Mouse (Mus musculus) left cerebral cortex, adult 6 months (tissue): ENCODE data around the gene Gm10272. TPM values are rescaled to one million over a fixed set of nuclear protein-coding genes. Genes with fewer than 3 reads are reported as not detected.

Experiments used
- long read RNA-seq, 2 experiments: library from polyadenylated mRNA; unstranded; transcript quantifications; one replicate each; pipeline ENCODE4 v2.0.0; 2019 to 2020
- polyA plus RNA-seq: library from polyadenylated mRNA; unstranded; fragments of <200 nt; fragmentation: Nextera tagmentation; gene quantifications from 2 replicates; pipeline ENCODE4 v1.2.3, GENCODE M21; 2021

Gm10272 gene
- not detected in 2 replicates for polyA plus RNA-seq
- long read RNA-seq, experiment 1: 0 reads
- long read RNA-seq, experiment 2: 0 reads

DNA sequence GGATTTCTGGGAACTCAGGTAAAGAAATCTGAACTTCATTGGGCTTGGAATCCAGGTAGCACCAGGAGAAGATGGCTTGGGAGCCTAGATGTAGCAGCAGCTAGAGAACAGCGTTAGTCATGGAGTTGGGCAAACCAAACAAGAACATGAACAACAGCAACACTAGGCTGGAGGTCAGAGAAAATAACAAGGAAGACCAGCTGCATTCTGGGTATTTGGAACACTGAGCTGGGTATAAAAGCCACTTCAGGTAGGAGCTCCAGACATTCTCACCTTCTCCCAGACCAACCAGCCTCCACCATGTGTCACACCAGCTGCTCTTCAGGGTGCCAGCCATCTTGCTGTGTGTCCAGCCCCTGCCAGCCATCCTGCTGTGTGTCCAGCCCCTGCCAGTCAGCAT is at the start of gene Gm10272:
Gene Gm10272, plus strand, starts transcription at position 301 of the 400 bp plus-strand sequence.

GRCm38 (mm10) chr10:77685895-77686664 is 20.3 kb upstream of the Gm10272 start, which contains the start of gene Tspear:
Tspear (plus strand) TSS chr10:77686569.

GRCm38 (mm10) chr10:77690356-77690807 is 16.0 kb upstream of the Gm10272 start, which contains the start of gene Gm19402:
Gm19402 (minus strand) TSS chr10:77690757.

GRCm38 (mm10) chr10:77697133-77697532 is 9.3 kb upstream of the Gm10272 start, which contains the start of gene Gm9508:
Gm9508 (minus strand) TSS chr10:77697233.

GRCm38 (mm10) chr10:77711157-77711556 is 4.7 kb downstream of the Gm10272 start, which contains the start of gene Gm10024:
Gm10024 (plus strand) TSS chr10:77711457.

GRCm38 (mm10) chr10:77715507-77715906 is 9.1 kb downstream of the Gm10272 start, which contains the start of gene Gm10142:
Gm10142 (plus strand) TSS chr10:77715807.

DNA sequence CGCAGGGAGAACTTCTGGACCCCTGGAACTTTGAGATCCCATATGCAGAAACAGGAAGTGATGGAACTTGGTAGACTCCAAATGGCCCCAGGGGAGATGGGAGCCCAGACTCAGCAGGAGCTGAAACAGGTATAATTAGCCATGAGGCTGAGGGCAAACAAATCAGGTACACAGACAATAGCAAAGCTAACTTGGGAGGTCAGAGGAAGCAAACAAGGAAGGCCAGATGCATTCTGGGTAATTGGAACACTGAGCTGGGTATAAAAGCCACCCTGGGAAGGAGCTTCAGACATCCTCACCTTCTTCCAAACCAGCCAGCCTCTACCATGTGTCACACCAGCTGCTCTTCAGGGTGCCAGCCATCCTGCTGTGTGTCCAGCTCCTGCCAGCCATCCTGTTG is 13.9 kb downstream of the Gm10272 start, which contains the start of gene Krtap12-1:
Gene Krtap12-1, plus strand, starts transcription at position 301 of the 400 bp plus-strand sequence.

GRCm38 (mm10) chr10:77726186-77726585 is 19.8 kb downstream of the Gm10272 start, which contains the start of gene Gm10100:
Gm10100 (plus strand) TSS chr10:77726486.

DNA sequence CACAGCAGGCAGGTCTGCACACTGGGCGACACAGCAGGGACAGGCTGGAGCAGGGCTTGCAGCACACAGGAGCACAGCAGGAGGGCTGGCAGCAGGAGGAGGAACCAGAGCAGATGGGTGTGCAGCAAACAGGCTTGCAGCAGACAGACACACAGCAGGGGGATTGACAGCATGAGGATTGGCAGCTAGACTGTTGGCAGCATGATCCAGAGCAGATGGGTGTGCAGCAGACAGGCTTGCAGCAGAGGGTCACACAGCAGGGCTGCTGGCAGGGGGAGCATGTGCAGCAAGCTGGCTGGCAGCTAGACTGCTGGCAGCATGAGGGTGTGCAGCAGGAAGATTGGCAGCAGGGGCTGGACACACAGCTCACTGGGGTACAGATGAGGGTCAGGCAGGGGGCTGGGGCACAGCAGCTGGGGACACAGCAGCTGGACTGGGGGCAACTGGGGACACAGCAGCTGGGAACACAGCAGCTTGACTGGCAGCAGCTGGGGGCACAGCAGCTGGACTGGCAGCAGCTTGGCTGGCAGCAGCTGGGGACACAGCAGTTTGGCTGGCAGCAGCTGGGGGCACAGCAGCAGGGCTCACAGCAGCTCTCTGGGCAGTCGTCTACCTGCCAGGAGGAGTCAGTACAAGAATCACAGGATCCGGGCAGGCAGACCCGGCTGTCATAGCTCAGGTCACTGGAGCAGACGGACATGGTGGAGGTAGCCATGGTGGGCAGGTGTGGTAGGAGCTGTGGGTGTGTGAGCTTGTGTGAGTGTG is 35.7 kb downstream of the Gm10272 start, which contains the start of gene Gm18596:
Gene Gm18596, minus strand, starts transcription at position 715 of the 765 bp plus-strand sequence.

GRCm38 (mm10) chr10:77751254-77751653 is 44.8 kb downstream of the Gm10272 start, which contains the start of gene Gm9736:
Gm9736 (minus strand) TSS chr10:77751354.

Other genes with a start within 250 kb of the Gm10272 start
- gene Fam207a, start 190.8 kb upstream of the Gm10272 start, polyA plus RNA-seq: 25.3 and 29.2 TPM in 2 replicates
- gene Itgb2, start 176.4 kb upstream of the Gm10272 start, polyA plus RNA-seq: 4.6 and 4.9 TPM in 2 replicates
- 56.3 and 68.9 TPM in 2 replicates for gene Pttg1ip, start 124.9 kb upstream of the Gm10272 start, polyA plus RNA-seq
- gene Sumo3, start 100.5 kb upstream of the Gm10272 start, polyA plus RNA-seq: 157 and 188 TPM in 2 replicates
- gene Gm49325, start 100.4 kb upstream of the Gm10272 start, polyA plus RNA-seq: 1.9 and 10.3 TPM in 2 replicates
- 50.9 and 59.2 TPM in 2 replicates for gene Ube2g2, start 84.4 kb upstream of the Gm10272 start, polyA plus RNA-seq
- 0.20 TPM in 2 replicates for gene Tspear, start 20.1 kb upstream of the Gm10272 start, polyA plus RNA-seq
- not detected in 2 replicates for gene Gm19402, start 15.9 kb upstream of the Gm10272 start, polyA plus RNA-seq
- not detected in 2 replicates for gene Gm9508, start 9.4 kb upstream of the Gm10272 start, polyA plus RNA-seq
- gene Gm10024, start 4.8 kb downstream of the Gm10272 start, polyA plus RNA-seq: not detected in 2 replicates
- gene Gm10142, start 9.2 kb downstream of the Gm10272 start, polyA plus RNA-seq: not detected in 2 replicates
- gene Krtap12-1, start 14.0 kb downstream of the Gm10272 start, polyA plus RNA-seq: not detected in 2 replicates
- gene Gm10100, start 19.9 kb downstream of the Gm10272 start, polyA plus RNA-seq: not detected in 2 replicates
- gene Gm18596, start 36.0 kb downstream of the Gm10272 start, polyA plus RNA-seq: not detected in 2 replicates
- not detected in 2 replicates for gene Gm9736, start 44.7 kb downstream of the Gm10272 start, polyA plus RNA-seq
- gene Gm3233, start 53.1 kb downstream of the Gm10272 start, polyA plus RNA-seq: not detected in 2 replicates
- not detected in 2 replicates for gene Gm3238, start 64.7 kb downstream of the Gm10272 start, polyA plus RNA-seq
- gene Gm7138, start 70.3 kb downstream of the Gm10272 start, polyA plus RNA-seq: not detected in 2 replicates
- not detected in 2 replicates for gene Gm3250, start 75.9 kb downstream of the Gm10272 start, polyA plus RNA-seq
- gene Gm7137, start 81.6 kb downstream of the Gm10272 start, polyA plus RNA-seq: not detected in 2 replicates
- gene Gm9639, start 88.5 kb downstream of the Gm10272 start, polyA plus RNA-seq: not detected in 2 replicates
- gene Gm19668, start 92.5 kb downstream of the Gm10272 start, polyA plus RNA-seq: not detected in 2 replicates
- gene Gm9507, start 105.2 kb downstream of the Gm10272 start, polyA plus RNA-seq: not detected in 2 replicates
- not detected in 2 replicates for gene Gm2696, start 108.1 kb downstream of the Gm10272 start, polyA plus RNA-seq
- not detected in 2 replicates for gene Krtap10-4, start 120.5 kb downstream of the Gm10272 start, polyA plus RNA-seq
- not detected in 2 replicates for gene Krtap10-10, start 129.3 kb downstream of the Gm10272 start, polyA plus RNA-seq
- not detected in 2 replicates for gene Gm36176, start 140.2 kb downstream of the Gm10272 start, polyA plus RNA-seq
- not detected in 2 replicates for gene Gm10318, start 146.2 kb downstream of the Gm10272 start, polyA plus RNA-seq
- not detected in 2 replicates for gene Gm3285, start 155.3 kb downstream of the Gm10272 start, polyA plus RNA-seq
- gene Lrrc3, start 195.9 kb downstream of the Gm10272 start, polyA plus RNA-seq: 4.8 TPM in 2 replicates